Mouse (Mus musculus) heart, embryonic 15.5 days (tissue): ENCODE measurements at regions not wholly inside any gene's neighbourhood (a gene's known extent, or its start where the extent isn't known, plus 50 kb on each side); places are given as distances from the start of the nearest gene placed in this dataset.
"Not testable (repeated sequence)": the region's sequence is repeated elsewhere in the genome, so short reads cannot be mapped to it uniquely, and the experiment has no call there.

Experiments used
- ATAC-seq: fragments of 200-750 bp; cut with Nextera tagmentation; replicated peaks from 2 replicates; pipeline ENCODE4 v1.8.0; 2017; ENCODE audit warnings: low read depth, moderate TSS enrichment; ENCODE audit not compliant: insufficient number of reproducible peaks, insufficient read depth, low FRiP score
- H3K27ac ChIP-seq: fragments of 300-500 bp; sonication (generic); 2 replicates; pipeline ENCODE4 v1.5.1; 2015; ENCODE audit warnings: mild to moderate bottlenecking, inconsistent platforms
- H3K27me3 ChIP-seq: fragments of 300-500 bp; sonication (generic); 2 replicates; pipeline ENCODE4 v1.6.1; 2015; ENCODE audit warnings: inconsistent platforms
- H3K36me3 ChIP-seq: fragments of 300-500 bp; sonication (generic); 2 replicates; pipeline ENCODE4 v1.6.1; 2015; ENCODE audit warnings: mild to moderate bottlenecking, inconsistent platforms
- H3K4me1 ChIP-seq: fragments of 300-500 bp; sonication (generic); replicated peaks from 2 replicates; pipeline ENCODE4 v1.6.1; 2015; ENCODE audit warnings: inconsistent platforms
- H3K4me2 ChIP-seq: fragments of 300-500 bp; sonication (generic); 2 replicates; pipeline ENCODE4 v1.6.1; 2015; ENCODE audit warnings: inconsistent platforms, mild to moderate bottlenecking, moderate library complexity
- H3K4me3 ChIP-seq: fragments of 300-500 bp; sonication (generic); 2 replicates; pipeline ENCODE4 v1.5.1; 2015; ENCODE audit warnings: mild to moderate bottlenecking, inconsistent platforms
- H3K9ac ChIP-seq: fragments of 300-500 bp; sonication (generic); 2 replicates; pipeline ENCODE4 v1.6.1; 2015; ENCODE audit warnings: mild to moderate bottlenecking, inconsistent platforms
- H3K9me3 ChIP-seq: fragments of 300-500 bp; sonication (generic); replicated peaks from 2 replicates; pipeline ENCODE4 v1.6.1; 2016; ENCODE audit warnings: inconsistent platforms
- WGBS: fragments of 180-500 bp; shearing (Covaris S2); methylation state at CpG from one replicate; pipeline ENCODE4 v1.1.7; 2015; ENCODE audit warnings: mixed read lengths; 5-methylcytosine and 5-hydroxymethylcytosine counted together

GRCm38 (mm10) chr1:17449291-17449690 is 696.4 kb downstream of the Crisp4 start:
- Histone ChIP-seq H3K27me3 (no peaks in the 10 kb centered on the region), H3K36me3 (no peaks in the 10 kb centered on the region), H3K4me3 (no peak overlapping the region), H3K9ac (no peak overlapping the region), H3K4me2 (no peak overlapping the region), H3K4me1 (no peaks in the 10 kb centered on the region), H3K27ac (no peak overlapping the region), H3K9me3 (no peaks in the 10 kb centered on the region)
- no peak for ATAC-seq
- 61% methylated on average over 1 of the region's 1 CpGs for WGBS

- H3K4me3 ChIP-seq, ATAC-seq: not testable (repeated sequence)
Observed at GRCm38 (mm10) chr1:17434064-17434463, 711.6 kb downstream of the Crisp4 start.

DNA sequence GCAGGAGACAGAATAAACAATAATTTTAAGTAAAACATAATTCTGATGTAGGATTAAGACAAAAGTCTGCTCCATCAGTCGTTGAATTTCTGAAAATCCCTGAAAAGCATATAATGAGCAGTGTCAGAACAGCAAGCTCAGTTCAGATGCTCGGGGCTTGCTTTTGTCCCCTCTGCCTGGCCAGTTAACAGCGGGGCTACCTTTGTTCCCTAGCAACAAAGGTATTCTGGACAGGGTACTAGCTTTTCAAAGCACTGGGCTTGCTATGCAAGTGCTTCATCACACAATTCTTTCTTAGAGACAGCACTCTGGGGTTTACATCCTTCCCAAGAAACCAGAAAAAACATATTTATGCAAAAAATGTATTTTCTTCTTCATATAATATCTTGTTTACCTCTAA is 729.7 kb downstream of the Crisp4 start:
- Histone ChIP-seq H3K9ac (no peak overlapping the region), H3K4me3 (no peak overlapping the region), H3K9me3 (no peaks in the 10 kb centered on the region), H3K27me3 (no peaks in the 10 kb centered on the region), H3K36me3 (no peaks in the 10 kb centered on the region), H3K4me1 (no peaks in the 10 kb centered on the region), H3K27ac (no peak overlapping the region), H3K4me2 (no peak overlapping the region)
- ATAC-seq = no peak
- WGBS = 57% methylated on average over 3 of the region's 3 CpGs

More at GRCm38 (mm10) chr1:17434064-17434463, 711.6 kb downstream of the Crisp4 start:
- H3K27ac ChIP-seq, H3K4me1 ChIP-seq, H3K9me3 ChIP-seq, H3K36me3 ChIP-seq, H3K9ac ChIP-seq, H3K4me2 ChIP-seq, H3K27me3 ChIP-seq: not testable (repeated sequence)
- 63% methylated on average over 5 of the region's 5 CpGs for WGBS

GRCm38 (mm10) chr1:17394893-17395292 is 750.8 kb downstream of the Crisp4 start:
- Histone ChIP-seq H3K4me2 (no peak overlapping the region), H3K4me1 (no peaks in the 10 kb centered on the region), H3K27me3 (no peaks in the 10 kb centered on the region), H3K36me3 (no peaks in the 10 kb centered on the region), H3K4me3 (no peak overlapping the region), H3K9ac (no peak overlapping the region), H3K9me3 (no peaks in the 10 kb centered on the region), H3K27ac (no peak overlapping the region)
- ATAC-seq = no peak
- 78% methylated on average over 9 of the region's 9 CpGs for WGBS

- Histone ChIP-seq H3K4me2 (no peak overlapping the region), H3K27ac (no peak overlapping the region), H3K36me3 (no peaks in the 10 kb centered on the region), H3K27me3 (no peaks in the 10 kb centered on the region), H3K4me1 (no peaks in the 10 kb centered on the region), H3K9ac (no peak overlapping the region), H3K4me3 (no peak overlapping the region), H3K9me3 (no peaks in the 10 kb centered on the region)
- ATAC-seq = no peak
- 78% methylated on average over 2 of the region's 2 CpGs for WGBS
Observed at GRCm38 (mm10) chr1:17392114-17392819, 753.4 kb downstream of the Crisp4 start.

GRCm38 (mm10) chr1:17377562-17377961 is 768.1 kb downstream of the Crisp4 start:
- Histone ChIP-seq H3K9me3 (no peaks in the 10 kb centered on the region), H3K27ac (peak overlapping the region; percentile 31; the same call in 1 of the 2 replicates), H3K4me2 (no peak overlapping the region), H3K4me3 (no peak overlapping the region), H3K27me3 (no peaks in the 10 kb centered on the region), H3K4me1 (0 out of 2 replicates have a peak, but pooled peaks cover 2% of the 10 kb centered on the region), H3K9ac (no peak overlapping the region), H3K36me3 (no peaks in the 10 kb centered on the region)
- WGBS = 14% methylated on average over 2 of the region's 2 CpGs
- peak; percentile 58; the same call in 1 of the 2 replicates for ATAC-seq

GRCm38 (mm10) chr1:17348271-17348670 is 797.4 kb downstream of the Crisp4 start:
- WGBS = 87% methylated on average over 1 of the region's 1 CpGs
- Histone ChIP-seq H3K27ac (no peak overlapping the region), H3K9me3 (no peaks in the 10 kb centered on the region), H3K4me2 (no peak overlapping the region), H3K4me3 (no peak overlapping the region), H3K27me3 (no peaks in the 10 kb centered on the region), H3K4me1 (no peaks in the 10 kb centered on the region), H3K9ac (no peak overlapping the region), H3K36me3 (no peaks in the 10 kb centered on the region)
- ATAC-seq = no peak

GRCm38 (mm10) chr1:17337827-17338226 is 807.9 kb downstream of the Crisp4 start:
- Histone ChIP-seq H3K27me3 (no peaks in the 10 kb centered on the region), H3K4me1 (no peaks in the 10 kb centered on the region), H3K9me3 (no peaks in the 10 kb centered on the region), H3K36me3 (no peaks in the 10 kb centered on the region), H3K4me3 (no peak overlapping the region), H3K27ac (no peak overlapping the region), H3K4me2 (no peak overlapping the region), H3K9ac (no peak overlapping the region)
- ATAC-seq = no peak

- not testable (repeated sequence) for H3K4me1 ChIP-seq, H3K27me3 ChIP-seq, ATAC-seq, H3K27ac ChIP-seq, H3K9me3 ChIP-seq, H3K4me3 ChIP-seq, H3K4me2 ChIP-seq, H3K9ac ChIP-seq, H3K36me3 ChIP-seq
- 93% methylated on average over 1 of the region's 1 CpGs for WGBS
Observed at GRCm38 (mm10) chr1:17311392-17311791, 834.3 kb downstream of the Crisp4 start.

- not testable (repeated sequence) for H3K9me3 ChIP-seq, H3K4me3 ChIP-seq, H3K36me3 ChIP-seq, H3K4me2 ChIP-seq, H3K9ac ChIP-seq, ATAC-seq, H3K4me1 ChIP-seq, H3K27me3 ChIP-seq, H3K27ac ChIP-seq
Observed at GRCm38 (mm10) chr1:17309928-17310327, 835.8 kb downstream of the Crisp4 start.
